ENCODE assay signal across 15 mouse cellular contexts in genomic region chr13:101664010-101664409, GRCm38 (mm10).
DNase-seq lines count a peak whose midpoint lies in the region; ATAC-seq and TF ChIP-seq lines count a peak whose summit lies in the region.
"Had no signal": no experiment of that assay in that cellular context is flagged by ENCODE, and none has a peak within 500 bp of the region (broad histone marks: within the 10 kb centered on the region; RNA-seq: fewer than 3 reads in every experiment).

No protein-coding gene starts in this region.

- H3K36me3 ChIP-seq in liver, embryonic 14.5 days (replicated peaks; ENCODE audit: control insufficient read depth, insufficient read depth, low read depth): no peaks in the 10 kb centered on the region
- no peaks in the 10 kb centered on the region for H3K36me3 ChIP-seq in midbrain, embryonic 10.5 days
- H3K36me3 ChIP-seq: heart, embryonic 15.5 days; limb, embryonic 10.5 days; neural tube, embryonic 13.5 days had no signal

- H3K27ac ChIP-seq in liver, embryonic 14.5 days: no peak overlapping the region
- H3K27ac ChIP-seq in midbrain, embryonic 10.5 days (replicated peaks): no peak overlapping the region
- H3K27ac ChIP-seq: gastrocnemius, adult 2 months; heart, embryonic 15.5 days; limb, embryonic 10.5 days; neural tube, embryonic 13.5 days had no signal

- peak overlapping the region; percentile 23; the same call in 1 of the 2 replicates for H3K4me2 ChIP-seq in liver, embryonic 14.5 days (ENCODE audit: low read depth)
- H3K4me2 ChIP-seq: heart, embryonic 15.5 days; midbrain, embryonic 11.5 days; neural tube, embryonic 13.5 days had no signal

- H3K4me1 ChIP-seq in liver, embryonic 14.5 days (replicated peaks; ENCODE audit: control insufficient read depth in 2 of 2, insufficient read depth in 2 of 2, low read length in 1 of 2): peaks cover 28 to 34% of the 10 kb centered on the region in 2 experiments
- 0 out of 2 replicates have a peak, but pooled peaks cover 2% of the 10 kb centered on the region for H3K4me1 ChIP-seq in midbrain, embryonic 10.5 days
- H3K4me1 ChIP-seq: heart, embryonic 15.5 days; neural tube, embryonic 13.5 days had no signal

- no peaks in the 10 kb centered on the region for H3K27me3 ChIP-seq in liver, embryonic 14.5 days (ENCODE audit: control insufficient read depth, insufficient read depth, low read length)
- H3K27me3 ChIP-seq in midbrain, embryonic 10.5 days (ENCODE audit: low read depth, poor library complexity, severe bottlenecking): no peaks in the 10 kb centered on the region
- H3K27me3 ChIP-seq: heart, embryonic 15.5 days; neural tube, embryonic 13.5 days had no signal

- ATAC-seq in activated CD4-positive, CD25-positive, alpha-beta regulatory T cell, adult 4 months: peak; percentile 53
- ATAC-seq in liver, embryonic 14.5 days (ENCODE audit: insufficient read depth): no peak
- peak; percentile 82 for ATAC-seq in neutrophil, adult 5-6 weeks (ENCODE audit: extremely low read depth, insufficient number of reproducible peaks, low FRiP score, poor library complexity, severe bottlenecking)

- TF ChIP-seq EP300 in liver, embryonic 14.5 days (IDR thresholded peaks at IDR 0.05; ENCODE audit: low read depth): no peak

- H3K9me3 ChIP-seq in liver, embryonic 14.5 days (ENCODE audit: control insufficient read depth, low read length): no peaks in the 10 kb centered on the region; the same call in 1 of the 2 replicates
- peaks cover 9% of the 10 kb centered on the region; the same call in 1 of the 2 replicates for H3K9me3 ChIP-seq in midbrain, embryonic 10.5 days (replicated peaks)
- H3K9me3 ChIP-seq: heart, embryonic 15.5 days; limb, embryonic 10.5 days had no signal

- 13% methylated on average over 5 of the region's 5 CpGs for WGBS in liver, embryonic 14.5 days (ENCODE audit: insufficient replicate concordance)
- 79% methylated on average over 5 of the region's 5 CpGs for WGBS in midbrain, embryonic 10.5 days

- no peak for TF ChIP-seq CTCF in liver, embryonic 14.5 days (IDR thresholded peaks at IDR 0.05; ENCODE audit: low read depth)

- no peak overlapping the region for H3K9ac ChIP-seq in liver, embryonic 14.5 days (replicated peaks)
- H3K9ac ChIP-seq: heart, embryonic 15.5 days; neural tube, embryonic 13.5 days had no signal

- peak; percentile 31 for DNase-seq in spleen, adult 12 weeks (ENCODE audit: low spot score)
- DNase-seq in spleen, postnatal 10 days (ENCODE audit: low spot score in 2 of 2): no peak
- DNase-seq in liver, embryonic 14.5 days (ENCODE audit: low read depth in 3 of 3, low spot score in 3 of 3): no peak
- DNase-seq in midbrain, embryonic 10.5 days (ENCODE audit: low spot score): no peak
- no peak for DNase-seq in left cerebral cortex, adult 11 months (ENCODE audit: low spot score)
- DNase-seq in layer of hippocampus, postnatal 10 days (ENCODE audit: low spot score in 2 of 2): no peak
- DNase-seq: embryo, embryonic 11 days; gastrocnemius, adult 2 months; kidney, postnatal 36 days had no signal

- H3K4me3 ChIP-seq in liver, embryonic 14.5 days (ENCODE audit: insufficient read depth in 1 of 2, low read depth in 2 of 2, low read length in 2 of 2): no peak overlapping the region
- no peak overlapping the region for H3K4me3 ChIP-seq in midbrain, embryonic 10.5 days
- H3K4me3 ChIP-seq: gastrocnemius, adult 2 months; heart, embryonic 15.5 days; limb, embryonic 10.5 days; neural tube, embryonic 13.5 days had no signal
